Mouse (Mus musculus) forebrain, embryonic 14.5 days (tissue): ENCODE data around the gene Vmn1r24. TPM values are rescaled to one million over a fixed set of nuclear protein-coding genes. Genes with fewer than 3 reads are reported as not detected.
"Not testable (repeated sequence)": the region's sequence is repeated elsewhere in the genome, so short reads cannot be mapped to it uniquely, and the experiment has no call there.

Experiments
- ATAC-seq: fragments of 200-750 bp; cut with Nextera tagmentation; 2 replicates; pipeline ENCODE4 v1.8.0; 2017; ENCODE audit warnings: mild to moderate bottlenecking, moderate library complexity
- DNase-seq: peaks from one replicate; pipeline ENCODE4 v3.0.0-alpha.2; 2015; ENCODE audit warnings: low spot score
- H3K27ac ChIP-seq: fragments of 300-500 bp; sonication (generic); 2 replicates; pipeline ENCODE4 v1.5.1; 2014; ENCODE audit warnings: low read depth, mild to moderate bottlenecking, control low read depth, low read length, moderate library complexity
- H3K27me3 ChIP-seq: fragments of 300-500 bp; sonication (generic); replicated peaks from 2 replicates; pipeline ENCODE4 v1.6.1; 2014; ENCODE audit warnings: low read length, control low read depth, mixed read lengths; ENCODE audit not compliant: control insufficient read depth, insufficient read depth
- H3K36me3 ChIP-seq: fragments of 300-500 bp; sonication (generic); 2 replicates; pipeline ENCODE4 v1.6.1; 2014; ENCODE audit warnings: low read length, control low read depth; ENCODE audit not compliant: control insufficient read depth, insufficient read depth
- H3K4me1 ChIP-seq: fragments of 300-500 bp; sonication (generic); 2 replicates; pipeline ENCODE4 v1.6.1; 2014; ENCODE audit warnings: antibody characterized with exemption, low read length, control low read depth; ENCODE audit not compliant: control insufficient read depth, insufficient read depth
- H3K4me2 ChIP-seq: fragments of 300-500 bp; sonication (generic); 2 replicates; pipeline ENCODE4 v1.6.1; 2014; ENCODE audit warnings: mild to moderate bottlenecking, control low read depth, low read length
- H3K4me3 ChIP-seq: fragments of 300-500 bp; sonication (generic); 2 replicates; pipeline ENCODE4 v1.5.1; 2014; ENCODE audit warnings: low read depth, low read length, control low read depth
- H3K9ac ChIP-seq: fragments of 300-500 bp; sonication (generic); 2 replicates; pipeline ENCODE4 v1.6.1; 2014; ENCODE audit warnings: mild to moderate bottlenecking, low read length, control low read depth, moderate library complexity
- H3K9me3 ChIP-seq: fragments of 300-500 bp; sonication (generic); replicated peaks from 2 replicates; pipeline ENCODE4 v1.6.1; 2016; ENCODE audit warnings: low read length, control low read depth, mixed read lengths; ENCODE audit not compliant: control insufficient read depth
- WGBS: fragments of 180-500 bp; shearing (Covaris S2); extraction: QIAGEN DNeasy Blood & Tissue Kit; methylation state at CpG from one replicate; pipeline ENCODE4 v1.1.7; 2014; 5-methylcytosine and 5-hydroxymethylcytosine counted together
- polyA plus RNA-seq: library from polyadenylated mRNA; unstranded; fragments of >200 nt; fragmentation: Nextera tagmentation; extraction: Ambion mirVana; gene quantifications from 2 replicates; pipeline ENCODE4 v1.2.1, GENCODE M21; 2014

Gene Vmn1r24
- polyA plus RNA-seq = not detected in 2 replicates

- H3K9me3 ChIP-seq, H3K4me1 ChIP-seq, H3K4me3 ChIP-seq, H3K27ac ChIP-seq, DNase-seq, H3K36me3 ChIP-seq, H3K27me3 ChIP-seq, ATAC-seq, H3K9ac ChIP-seq, H3K4me2 ChIP-seq: not testable (repeated sequence)
- 80% methylated on average over 1 of the region's 1 CpGs for WGBS
Observed at GRCm38 (mm10) chr6:57961403-57961802, at the start of gene Vmn1r24. Gene Vmn1r24 (minus strand): TSS chr6:57961503.

- no peaks in the 10 kb centered on the region for H3K36me3 ChIP-seq
- no peak within 1 kb of the TSS for H3K4me3 ChIP-seq
- H3K27ac ChIP-seq = no peak within 1 kb of the TSS
- no peaks in the 10 kb centered on the region for H3K27me3 ChIP-seq
- WGBS = 62% methylated on average over 3 of the region's 3 CpGs
- ATAC-seq (no peak), DNase-seq (no peak)
- H3K4me2 ChIP-seq = no peak within 1 kb of the TSS
- H3K9ac ChIP-seq = no peak within 1 kb of the TSS
- H3K9me3 ChIP-seq = no peaks in the 10 kb centered on the region
- no peaks in the 10 kb centered on the region for H3K4me1 ChIP-seq
Observed at GRCm38 (mm10) chr6:57980710-57981109, 19.4 kb upstream of the Vmn1r24 start, which contains the start of gene Vmn1r25. Gene Vmn1r25 (minus strand): TSS chr6:57980810.

- H3K4me3 ChIP-seq = no peak within 1 kb of the TSS
- no peak within 1 kb of the TSS for H3K4me2 ChIP-seq
- WGBS = 85% methylated on average over 1 of the region's 1 CpGs
- no peak within 1 kb of the TSS for H3K9ac ChIP-seq
- no peaks in the 10 kb centered on the region for H3K27me3 ChIP-seq
- no peaks in the 10 kb centered on the region for H3K4me1 ChIP-seq
- H3K36me3 ChIP-seq = no peaks in the 10 kb centered on the region
- H3K27ac ChIP-seq = no peak within 1 kb of the TSS
- no peak for DNase-seq
- no peak for ATAC-seq
- H3K9me3 ChIP-seq = no peaks in the 10 kb centered on the region
Observed at GRCm38 (mm10) chr6:57926738-57927137, 34.6 kb downstream of the Vmn1r24 start, which contains the start of gene Vmn1r23. Gene Vmn1r23 (minus strand): TSS chr6:57926838.

- H3K27me3 ChIP-seq = no peaks in the 10 kb centered on the region
- 87% methylated on average over 1 of the region's 1 CpGs for WGBS
- no peaks in the 10 kb centered on the region for H3K4me1 ChIP-seq
- no peaks in the 10 kb centered on the region for H3K9me3 ChIP-seq
- no peak within 1 kb of the TSS for H3K27ac ChIP-seq
- H3K4me2 ChIP-seq = no peak within 1 kb of the TSS
- DNase-seq (no peak), ATAC-seq (no peak)
- H3K9ac ChIP-seq = no peak within 1 kb of the TSS
- H3K36me3 ChIP-seq = no peaks in the 10 kb centered on the region
- no peak within 1 kb of the TSS for H3K4me3 ChIP-seq
Observed at GRCm38 (mm10) chr6:57907928-57908327, 53.4 kb downstream of the Vmn1r24 start, which contains the start of gene Vmn1r22. Gene Vmn1r22 (minus strand): TSS chr6:57908028.

Other genes with a start within 250 kb of the Vmn1r24 start
- gene Vopp1, start 136.3 kb downstream of the Vmn1r24 start, polyA plus RNA-seq = 81.3 and 88.9 TPM in 2 replicates
- gene Vmn1r21, start 111.2 kb downstream of the Vmn1r24 start, polyA plus RNA-seq = not detected in 2 replicates
- gene Vmn1r22, start 53.5 kb downstream of the Vmn1r24 start, polyA plus RNA-seq = not detected in 2 replicates
- not detected in 2 replicates for gene Vmn1r23, start 34.7 kb downstream of the Vmn1r24 start, polyA plus RNA-seq
- gene Vmn1r25, start 19.3 kb upstream of the Vmn1r24 start, polyA plus RNA-seq = not detected in 2 replicates
- not detected in 2 replicates for gene Vmn1r26, start 53.7 kb upstream of the Vmn1r24 start, polyA plus RNA-seq